Mouse (Mus musculus) skeletal muscle tissue, postnatal 0 days (tissue): ENCODE results near the gene Nt5c3. TPM values are rescaled to one million over a fixed set of nuclear protein-coding genes. Genes with fewer than 3 reads are reported as not detected.

Experiments
- polyA plus RNA-seq: library from polyadenylated mRNA; unstranded; fragments of >200 nt; fragmentation: Nextera tagmentation; extraction: Ambion mirVana; gene quantifications from 2 replicates; pipeline ENCODE4 v1.2.1, GENCODE M21; 2015

Gene Nt5c3
- polyA plus RNA-seq, result 70.8 and 82.6 TPM in 2 replicates

DNA sequence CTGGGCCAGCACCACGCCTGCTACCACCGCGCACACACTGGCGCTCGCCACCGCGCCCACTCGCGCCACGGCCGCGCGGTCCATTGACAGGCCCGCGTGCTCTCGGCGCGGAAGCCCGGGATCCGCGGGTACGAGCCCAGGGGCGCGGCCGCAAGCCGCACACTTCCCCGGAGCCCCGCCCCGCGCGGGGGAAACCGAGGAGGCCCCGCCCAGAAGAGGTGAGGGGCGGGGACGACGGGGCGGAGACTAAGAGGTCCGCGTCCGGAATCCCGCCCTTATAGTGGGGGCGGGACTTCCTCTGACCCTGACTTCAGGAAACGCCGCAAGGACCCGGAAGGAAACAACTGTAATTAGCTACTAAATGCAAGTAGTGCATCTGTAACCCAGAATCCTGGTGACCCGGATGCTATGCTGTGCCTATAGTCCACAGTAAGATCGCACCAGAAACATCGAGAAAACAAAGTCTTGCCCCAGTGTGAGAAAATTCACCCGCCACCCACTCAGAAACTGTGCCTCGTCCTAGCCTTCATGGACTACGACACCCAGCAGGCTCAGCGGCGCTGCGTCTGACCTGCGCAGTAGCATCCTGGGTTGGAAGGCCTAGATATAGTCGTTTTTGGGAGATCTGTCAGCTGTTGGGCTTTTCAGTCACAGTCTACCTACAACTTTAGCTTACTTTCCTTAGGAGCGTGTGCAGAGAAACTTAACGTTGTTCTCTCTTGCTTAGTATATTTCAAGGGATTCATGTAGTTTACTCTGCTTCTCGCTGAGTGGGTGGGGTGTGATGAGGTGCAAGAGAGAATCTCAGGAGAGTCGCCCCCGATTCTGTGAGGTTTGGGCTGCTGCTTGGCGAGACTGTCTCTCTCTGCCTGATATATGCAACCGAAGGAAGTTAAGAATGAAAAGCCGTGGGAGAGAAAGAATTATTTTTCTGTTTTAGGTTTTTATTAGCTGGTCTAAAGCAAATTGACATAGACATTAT lies at the start of gene Nt5c3, which contains the start of gene Vmn1r4:
Gene Nt5c3 (minus strand): TSS at position 207 of the 982 bp plus-strand sequence.
Gene Vmn1r4 (plus strand): TSS at position 290 of the 982 bp plus-strand sequence.

DNA sequence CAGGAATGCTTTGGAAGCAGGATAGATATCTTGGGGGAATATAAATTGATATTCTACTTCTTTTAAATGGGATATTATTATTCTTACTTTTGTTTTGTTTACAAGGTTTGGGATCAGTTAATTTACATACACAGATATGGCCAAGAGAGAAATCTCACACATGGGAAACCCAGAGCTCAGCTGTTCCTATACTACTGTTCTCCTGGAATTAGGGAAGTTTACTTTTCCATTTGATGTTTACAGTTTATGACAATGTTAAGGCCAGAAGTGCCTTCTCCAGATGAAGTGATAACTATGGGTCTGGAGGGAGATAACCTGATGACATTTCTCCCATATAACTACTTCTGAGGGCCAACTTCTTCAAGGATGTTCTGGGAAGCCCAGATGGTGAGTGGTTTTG lies 46.2 kb upstream of the Nt5c3 start, which contains the start of gene Vmn1r5:
Gene Vmn1r5 (plus strand): TSS at position 301 of the 400 bp plus-strand sequence.

Other genes starting within 250 kb of the Nt5c3 start
- 59.1 and 76.9 TPM in 2 replicates for gene Lsm5, start 219.2 kb downstream of the Nt5c3 start, polyA plus RNA-seq
- 3.5 and 3.7 TPM in 2 replicates for gene Avl9, start 209.0 kb downstream of the Nt5c3 start, polyA plus RNA-seq
- gene Kbtbd2, start 126.1 kb downstream of the Nt5c3 start, polyA plus RNA-seq, result 13.6 and 16.1 TPM in 2 replicates
- gene Fkbp9, start 91.9 kb downstream of the Nt5c3 start, polyA plus RNA-seq, result 89.5 and 124 TPM in 2 replicates
- 0.21 TPM in 1 of 2 replicates, not detected in the other for gene Vmn1r4, start 83 bp upstream of the Nt5c3 start, polyA plus RNA-seq
- not detected in 2 replicates for gene Vmn1r5, start 46.3 kb upstream of the Nt5c3 start, polyA plus RNA-seq
- not detected in 2 replicates for gene Vmn1r6, start 73.3 kb upstream of the Nt5c3 start, polyA plus RNA-seq
- not detected in 2 replicates for gene Vmn1r7, start 101.4 kb upstream of the Nt5c3 start, polyA plus RNA-seq
- gene Vmn1r8, start 108.4 kb upstream of the Nt5c3 start, polyA plus RNA-seq, result not detected in 2 replicates
- gene Vmn1r9, start 142.9 kb upstream of the Nt5c3 start, polyA plus RNA-seq, result not detected in 2 replicates
- not detected in 2 replicates for gene Vmn1r10, start 185.5 kb upstream of the Nt5c3 start, polyA plus RNA-seq
- not detected in 2 replicates for gene Vmn1r11, start 209.5 kb upstream of the Nt5c3 start, polyA plus RNA-seq
- gene Vmn1r12, start 233.0 kb upstream of the Nt5c3 start, polyA plus RNA-seq, result not detected in 2 replicates